Mouse (Mus musculus) MEL (cell line): Measurements from ENCODE around the gene Tmem201.

ENCODE experiments used
- BHLHE40 ChIP-seq: IDR thresholded peaks from 2 replicates; pipeline ENCODE4 v1.6.1; 2012; ENCODE audit warnings: low read depth, mild to moderate bottlenecking, inconsistent platforms, low read length, improper control_type of control experiment, borderline replicate concordance
- CTCF ChIP-seq, 3 experiments: IDR thresholded peaks in 2 of 3; conservative IDR thresholded peaks in 1 of 3; 2 replicates each; pipeline ENCODE4 v1.5.1; 2011 to 2012; ENCODE audit warnings: low read length in 3 of 3, low read depth in 2 of 3, mild to moderate bottlenecking in 2 of 3, improper control_type of control experiment in 1 of 3, inconsistent platforms in 1 of 3, mixed read lengths in 1 of 3, moderate library complexity in 1 of 3; ENCODE audit not compliant: control insufficient read depth in 1 of 3, insufficient read depth in 1 of 3, poor library complexity in 1 of 3, severe bottlenecking in 1 of 3
- EP300 ChIP-seq, 2 experiments: IDR thresholded peaks; 2 replicates each; pipeline ENCODE4 v1.6.1; 2011; ENCODE audit warnings: improper control_type of control experiment in 2 of 2, low read length in 2 of 2, low read depth in 1 of 2, mild to moderate bottlenecking in 1 of 2
- MEF2A ChIP-seq: IDR thresholded peaks from 2 replicates; pipeline ENCODE4 v1.6.1; 2014; ENCODE audit warnings: low read depth, mild to moderate bottlenecking, inconsistent platforms, low read length, improper control_type of control experiment; ENCODE audit not compliant: poor library complexity, insufficient replicate concordance, severe bottlenecking; ENCODE audit errors: extremely low read depth
- NELFE ChIP-seq: IDR thresholded peaks from 2 replicates; pipeline ENCODE4 v1.6.1; 2011; ENCODE audit warnings: low read depth, low read length, improper control_type of control experiment
- POLR2A ChIP-seq, 2 experiments: IDR thresholded peaks; 2 replicates each; pipeline ENCODE4 v1.6.1; 2011 to 2012; ENCODE audit warnings: low read length in 2 of 2, mild to moderate bottlenecking in 2 of 2, control low read depth in 1 of 2, improper control_type of control experiment in 1 of 2, low read depth in 1 of 2, moderate library complexity in 1 of 2; ENCODE audit not compliant: control insufficient read depth in 1 of 2, insufficient read depth in 1 of 2, poor library complexity in 1 of 2

DNA sequence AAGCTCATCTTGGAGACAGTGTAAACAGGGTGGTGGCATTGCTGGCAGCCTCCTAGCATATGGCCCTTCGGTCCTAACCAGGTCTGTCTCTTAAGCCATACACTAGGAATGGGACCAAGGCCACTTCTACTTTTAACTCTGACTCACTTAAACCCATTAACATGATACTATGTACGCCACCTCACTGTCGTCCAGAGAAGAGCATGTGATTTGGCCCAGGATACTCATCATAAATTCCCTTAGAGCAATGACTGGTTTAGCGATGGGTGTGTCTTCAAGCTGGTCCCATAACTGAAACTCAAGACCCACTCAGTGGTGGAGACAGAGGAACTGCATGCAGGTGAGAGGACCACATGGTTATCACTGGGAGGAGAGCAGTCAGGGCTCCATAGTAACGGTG lies 27.4 kb upstream of the Tmem201 start:
- no peak for TF ChIP-seq POLR2A (IDR thresholded peaks at IDR 0.05; ENCODE audit: control insufficient read depth in 1 of 2, insufficient read depth in 1 of 2, low read depth in 1 of 2, low read length in 2 of 2, poor library complexity in 1 of 2)
- no peak for TF ChIP-seq EP300 (IDR thresholded peaks at IDR 0.05; ENCODE audit: low read depth in 1 of 2, low read length in 2 of 2)
- TF ChIP-seq MEF2A, result no peak
- TF ChIP-seq CTCF (IDR thresholded peaks at IDR 0.05 in 2 of 3, conservative IDR thresholded peaks at IDR 0.05 in 1 of 3; ENCODE audit: control insufficient read depth in 1 of 3, insufficient read depth in 1 of 3, low read depth in 2 of 3, low read length in 3 of 3, poor library complexity in 1 of 3, severe bottlenecking in 1 of 3), result no peak
- TF ChIP-seq NELFE, result no peak
- no peak for TF ChIP-seq BHLHE40
